Mouse (Mus musculus) kidney, embryonic 16.5 days (tissue): ENCODE data around the gene Tctn1. TPM values are rescaled to one million over a fixed set of nuclear protein-coding genes. Genes with fewer than 3 reads are reported as not detected.
A peak's percentile ranks its signal among the peaks of the same experiment; 100 is the strongest.

Experiments
- ATAC-seq: fragments of 200-750 bp; cut with Nextera tagmentation; 2 replicates; pipeline ENCODE4 v1.8.0; 2017; ENCODE audit warnings: moderate TSS enrichment; ENCODE audit not compliant: low FRiP score, low TSS enrichment
- H3K27ac ChIP-seq: fragments of 300-500 bp; sonication (generic); 2 replicates; pipeline ENCODE4 v1.5.1; 2014; ENCODE audit warnings: low read length
- H3K27me3 ChIP-seq: fragments of 300-500 bp; sonication (generic); 2 replicates; pipeline ENCODE4 v1.6.1; 2014; ENCODE audit warnings: low read length, control low read depth, mixed read lengths; ENCODE audit not compliant: insufficient read depth
- H3K36me3 ChIP-seq: fragments of 300-500 bp; sonication (generic); 2 replicates; pipeline ENCODE4 v1.6.1; 2014; ENCODE audit warnings: low read length, control low read depth, mixed read lengths; ENCODE audit not compliant: insufficient read depth
- H3K4me1 ChIP-seq: fragments of 300-500 bp; sonication (generic); 2 replicates; pipeline ENCODE4 v1.6.1; 2014; ENCODE audit warnings: low read length, control low read depth, mixed read lengths; ENCODE audit not compliant: insufficient read depth
- H3K4me2 ChIP-seq: fragments of 300-500 bp; sonication (generic); replicated peaks from 2 replicates; pipeline ENCODE4 v1.6.1; 2014; ENCODE audit warnings: low read depth, low read length
- H3K4me3 ChIP-seq: fragments of 300-500 bp; sonication (generic); 2 replicates; pipeline ENCODE4 v1.5.1; 2014; ENCODE audit warnings: mild to moderate bottlenecking, low read length
- H3K9ac ChIP-seq: fragments of 300-500 bp; sonication (generic); replicated peaks from 2 replicates; pipeline ENCODE4 v1.6.1; 2014; ENCODE audit warnings: low read length
- H3K9me3 ChIP-seq: fragments of 300-500 bp; sonication (generic); 2 replicates; pipeline ENCODE4 v1.6.1; 2016; ENCODE audit warnings: low read length, control low read depth
- WGBS: fragments of 180-500 bp; shearing (Covaris S2); extraction: QIAGEN DNeasy Blood & Tissue Kit; methylation state at CpG from one replicate; pipeline ENCODE4 v1.1.7; 2014; 5-methylcytosine and 5-hydroxymethylcytosine counted together
- polyA plus RNA-seq: library from polyadenylated mRNA; unstranded; fragments of >200 nt; fragmentation: Nextera tagmentation; extraction: Ambion mirVana; gene quantifications from 2 replicates; pipeline ENCODE4 v1.2.1, GENCODE M21; 2015

The Tctn1 gene
- 7.9 and 8.0 TPM in 2 replicates for polyA plus RNA-seq

GRCm38 (mm10) chr5:122263933-122264905 lies at the start of gene Tctn1:
TSS of gene Tctn1 (minus strand) at chr5:122264460.
- H3K4me2 ChIP-seq = peak within 1 kb of the TSS; percentile 63
- H3K4me3 ChIP-seq = peak within 1 kb of the TSS; percentile 82
- peak within 1 kb of the TSS; percentile 79 for H3K9ac ChIP-seq
- no peaks in the 10 kb centered on the region for H3K9me3 ChIP-seq
- H3K36me3 ChIP-seq = no peaks in the 10 kb centered on the region
- ATAC-seq = peak; percentile 97
- H3K4me1 ChIP-seq = peaks cover 15% of the 10 kb centered on the region
- WGBS = 1% methylated on average over 49 of the region's 49 CpGs
- peak within 1 kb of the TSS; percentile 85 for H3K27ac ChIP-seq
- H3K27me3 ChIP-seq = no peaks in the 10 kb centered on the region

- 0 out of 2 replicates have a peak overlapping the region, but pooled peaks have one; percentile 14 for H3K9ac ChIP-seq
- peaks cover 12% of the 10 kb centered on the region for H3K4me1 ChIP-seq
- 75% methylated on average over 17 of the region's 17 CpGs for WGBS
- peaks cover 27% of the 10 kb centered on the region for H3K36me3 ChIP-seq
- H3K4me3 ChIP-seq = no peak overlapping the region
- H3K27ac ChIP-seq = no peak overlapping the region
- H3K27me3 ChIP-seq = no peaks in the 10 kb centered on the region
- ATAC-seq = no peak
- no peak overlapping the region for H3K4me2 ChIP-seq
- H3K9me3 ChIP-seq = no peaks in the 10 kb centered on the region
Measured at GRCm38 (mm10) chr5:122312942-122313684, 48.9 kb upstream of the Tctn1 start.

- ATAC-seq = no peak
- peaks cover 12% of the 10 kb centered on the region for H3K4me1 ChIP-seq
- no peaks in the 10 kb centered on the region for H3K9me3 ChIP-seq
- no peak overlapping the region for H3K4me2 ChIP-seq
- 95% methylated on average over 4 of the region's 4 CpGs for WGBS
- peaks cover 29% of the 10 kb centered on the region for H3K36me3 ChIP-seq
- H3K27ac ChIP-seq = no peak overlapping the region
- no peak overlapping the region for H3K9ac ChIP-seq
- no peaks in the 10 kb centered on the region for H3K27me3 ChIP-seq
- H3K4me3 ChIP-seq = no peak overlapping the region
Measured at GRCm38 (mm10) chr5:122312346-122312745, 48.1 kb upstream of the Tctn1 start.

- ATAC-seq = no peak
- Histone ChIP-seq H3K4me2 (no peak overlapping the region), H3K9ac (no peak overlapping the region), H3K4me1 (peaks cover 12% of the 10 kb centered on the region), H3K27ac (no peak overlapping the region), H3K36me3 (peaks cover 25% of the 10 kb centered on the region), H3K4me3 (no peak overlapping the region), H3K9me3 (no peaks in the 10 kb centered on the region), H3K27me3 (no peaks in the 10 kb centered on the region)
- 82% methylated on average over 7 of the region's 7 CpGs for WGBS
Measured at GRCm38 (mm10) chr5:122311692-122312091, 47.4 kb upstream of the Tctn1 start.

- ATAC-seq = no peak
Measured at GRCm38 (mm10) chr5:122310699-122311098, 46.4 kb upstream of the Tctn1 start.

GRCm38 (mm10) chr5:122306536-122306935 lies 42.3 kb upstream of the Tctn1 start:
- no peaks in the 10 kb centered on the region for H3K27me3 ChIP-seq
- H3K4me2 ChIP-seq = no peak overlapping the region
- peaks cover 9% of the 10 kb centered on the region; the same call in 1 of the 2 replicates for H3K36me3 ChIP-seq
- no peak overlapping the region for H3K4me3 ChIP-seq
- ATAC-seq = no peak
- H3K9me3 ChIP-seq = no peaks in the 10 kb centered on the region
- no peak overlapping the region for H3K27ac ChIP-seq
- WGBS = 87% methylated on average over 3 of the region's 3 CpGs
- H3K4me1 ChIP-seq = peaks cover 13% of the 10 kb centered on the region
- no peak overlapping the region for H3K9ac ChIP-seq

More at GRCm38 (mm10) chr5:122310699-122311098, 46.4 kb upstream of the Tctn1 start:
- Histone ChIP-seq H3K4me1 (peaks cover 12% of the 10 kb centered on the region), H3K36me3 (peaks cover 25% of the 10 kb centered on the region), H3K9ac (no peak overlapping the region), H3K4me2 (no peak overlapping the region), H3K27me3 (no peaks in the 10 kb centered on the region), H3K9me3 (no peaks in the 10 kb centered on the region), H3K27ac (no peak overlapping the region), H3K4me3 (no peak overlapping the region)
- 84% methylated on average over 8 of the region's 8 CpGs for WGBS

GRCm38 (mm10) chr5:122305472-122305871 lies 41.2 kb upstream of the Tctn1 start:
- ATAC-seq = no peak
- 81% methylated on average over 7 of the region's 7 CpGs for WGBS

GRCm38 (mm10) chr5:122304541-122304940 lies 40.3 kb upstream of the Tctn1 start:
- H3K27me3 ChIP-seq = no peaks in the 10 kb centered on the region
- WGBS = 66% methylated on average over 6 of the region's 6 CpGs
- peaks cover 6% of the 10 kb centered on the region; the same call in 1 of the 2 replicates for H3K36me3 ChIP-seq
- no peak overlapping the region for H3K4me2 ChIP-seq
- H3K4me1 ChIP-seq = peaks cover 13% of the 10 kb centered on the region
- no peak overlapping the region; the same call in 1 of the 2 replicates for H3K27ac ChIP-seq
- H3K4me3 ChIP-seq = no peak overlapping the region
- no peak overlapping the region for H3K9ac ChIP-seq
- no peaks in the 10 kb centered on the region for H3K9me3 ChIP-seq
- no peak for ATAC-seq

More at GRCm38 (mm10) chr5:122305472-122305871, 41.2 kb upstream of the Tctn1 start:
- H3K27ac ChIP-seq = no peak overlapping the region
- no peaks in the 10 kb centered on the region for H3K9me3 ChIP-seq
- H3K4me1 ChIP-seq = peaks cover 13% of the 10 kb centered on the region
- H3K4me2 ChIP-seq = no peak overlapping the region
- H3K36me3 ChIP-seq = peaks cover 6% of the 10 kb centered on the region; the same call in 1 of the 2 replicates
- no peak overlapping the region for H3K4me3 ChIP-seq
- no peak overlapping the region for H3K9ac ChIP-seq
- H3K27me3 ChIP-seq = no peaks in the 10 kb centered on the region

- Histone ChIP-seq H3K27me3 (no peaks in the 10 kb centered on the region), H3K4me1 (peaks cover 13% of the 10 kb centered on the region), H3K9ac (no peak overlapping the region), H3K4me3 (no peak overlapping the region), H3K9me3 (no peaks in the 10 kb centered on the region), H3K36me3 (peaks cover 6% of the 10 kb centered on the region; the same call in 1 of the 2 replicates), H3K27ac (peak overlapping the region; percentile 16; the same call in 1 of the 2 replicates), H3K4me2 (no peak overlapping the region)
- ATAC-seq = no peak
- 76% methylated on average over 7 of the region's 7 CpGs for WGBS
Measured at GRCm38 (mm10) chr5:122303937-122304336, 39.7 kb upstream of the Tctn1 start.
